Mouse (Mus musculus) limb, embryonic 14.5 days (tissue): ENCODE measurements around the gene Castor1. TPM values are rescaled to one million over a fixed set of nuclear protein-coding genes. Genes with fewer than 3 reads are reported as not detected.
A peak's percentile ranks its signal among the peaks of the same experiment; 100 is the strongest.

Source experiments
- ATAC-seq: fragments of 200-750 bp; cut with Nextera tagmentation; 2 replicates; pipeline ENCODE4 v1.8.0; 2017; ENCODE audit warnings: low read depth, moderate number of reproducible peaks, moderate TSS enrichment; ENCODE audit not compliant: low FRiP score
- DNase-seq: peaks from one replicate; pipeline ENCODE4 v3.0.0-alpha.2; 2015; ENCODE audit warnings: low spot score
- H3K27ac ChIP-seq: fragments of 300-500 bp; sonication (generic); replicated peaks from 2 replicates; pipeline ENCODE4 v1.5.1; 2014; ENCODE audit warnings: low read depth, mild to moderate bottlenecking, low read length, moderate library complexity, mixed read lengths
- H3K27me3 ChIP-seq: fragments of 300-500 bp; sonication (generic); 2 replicates; pipeline ENCODE4 v1.6.1; 2014; ENCODE audit warnings: low read length, mixed read lengths; ENCODE audit not compliant: control insufficient read depth, insufficient read depth
- H3K36me3 ChIP-seq: fragments of 300-500 bp; sonication (generic); 2 replicates; pipeline ENCODE4 v1.6.1; 2014; ENCODE audit warnings: mild to moderate bottlenecking, low read length, moderate library complexity, mixed read lengths; ENCODE audit not compliant: control insufficient read depth, insufficient read depth
- H3K4me1 ChIP-seq: fragments of 300-500 bp; sonication (generic); 2 replicates; pipeline ENCODE4 v1.6.1; 2014; ENCODE audit warnings: antibody characterized with exemption, low read length, mixed read lengths; ENCODE audit not compliant: control insufficient read depth, insufficient read depth
- H3K4me2 ChIP-seq: fragments of 300-500 bp; sonication (generic); replicated peaks from 2 replicates; pipeline ENCODE4 v1.6.1; 2014; ENCODE audit warnings: low read depth, mild to moderate bottlenecking, low read length, moderate library complexity; ENCODE audit not compliant: severe bottlenecking
- H3K4me3 ChIP-seq: fragments of 300-500 bp; sonication (generic); replicated peaks from 2 replicates; pipeline ENCODE4 v1.5.1; 2014; ENCODE audit warnings: low read length
- H3K9ac ChIP-seq: fragments of 300-500 bp; sonication (generic); 2 replicates; pipeline ENCODE4 v1.6.1; 2014; ENCODE audit warnings: mild to moderate bottlenecking, low read depth, low read length, moderate library complexity; ENCODE audit not compliant: severe bottlenecking
- H3K9me3 ChIP-seq: fragments of 300-500 bp; sonication (generic); 2 replicates; pipeline ENCODE4 v1.6.1; 2016; ENCODE audit warnings: low read length; ENCODE audit not compliant: control insufficient read depth
- POLR2A ChIP-seq: fragments of 200-500 bp; IDR thresholded peaks from 2 replicates; pipeline ENCODE4 v1.8.0; 2012; ENCODE audit warnings: inconsistent platforms, mild to moderate bottlenecking, moderate library complexity, borderline replicate concordance; ENCODE audit not compliant: insufficient read depth, insufficient read length; ENCODE audit errors: extremely low read depth
- WGBS: fragments of 180-500 bp; shearing (Covaris S2); extraction: QIAGEN DNeasy Blood & Tissue Kit; methylation state at CpG from one replicate; pipeline ENCODE4 v1.1.7; 2014; 5-methylcytosine and 5-hydroxymethylcytosine counted together
- polyA plus RNA-seq, 2 experiments: library from polyadenylated mRNA; depleted of rRNA in 1 of 2; stranded (reverse) in 1 of 2; unstranded in 1 of 2; fragments of >200 nt; fragmentation: Nextera tagmentation in 1 of 2; extraction: Ambion mirVana in 1 of 2; gene quantifications; 2 replicates each; pipeline versions ENCODE4 v1.2.1 to v1.2.3; 2012 to 2014

Castor1 gene
- polyA plus RNA-seq, 2 experiments: 10.6 to 13.9 TPM

DNA sequence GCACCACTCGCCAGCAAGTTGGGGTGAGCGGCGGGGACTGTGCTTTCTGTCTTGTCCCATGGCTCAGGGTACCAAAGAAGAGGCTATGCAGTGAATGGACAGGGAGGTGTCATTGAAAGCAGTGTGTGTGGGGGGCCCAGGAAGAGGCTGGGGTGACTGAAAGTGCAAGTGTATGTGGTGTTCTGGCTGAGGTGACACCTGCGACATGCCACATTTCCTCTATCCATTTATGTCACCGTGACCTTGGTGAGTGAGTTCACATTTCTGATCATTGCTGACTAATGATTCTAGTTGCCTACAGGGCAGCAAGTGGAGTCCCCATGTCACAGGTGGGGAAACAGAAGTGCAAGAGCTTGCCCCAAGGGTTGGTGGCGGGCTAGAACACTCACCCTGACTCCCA is 50.5 kb downstream of the Castor1 start:
- DNase-seq (no peak), ATAC-seq (no peak)
- WGBS: 86% methylated on average over 6 of the region's 6 CpGs
- H3K4me2 ChIP-seq: no peak overlapping the region
- H3K27me3 ChIP-seq: peaks cover 39% of the 10 kb centered on the region
- H3K36me3 ChIP-seq: no peaks in the 10 kb centered on the region
- no peak overlapping the region for H3K4me3 ChIP-seq
- no peak overlapping the region for H3K27ac ChIP-seq
- H3K4me1 ChIP-seq: peaks cover 8% of the 10 kb centered on the region
- TF ChIP-seq POLR2A: no peak
- no peak overlapping the region for H3K9ac ChIP-seq
- no peaks in the 10 kb centered on the region for H3K9me3 ChIP-seq

DNA sequence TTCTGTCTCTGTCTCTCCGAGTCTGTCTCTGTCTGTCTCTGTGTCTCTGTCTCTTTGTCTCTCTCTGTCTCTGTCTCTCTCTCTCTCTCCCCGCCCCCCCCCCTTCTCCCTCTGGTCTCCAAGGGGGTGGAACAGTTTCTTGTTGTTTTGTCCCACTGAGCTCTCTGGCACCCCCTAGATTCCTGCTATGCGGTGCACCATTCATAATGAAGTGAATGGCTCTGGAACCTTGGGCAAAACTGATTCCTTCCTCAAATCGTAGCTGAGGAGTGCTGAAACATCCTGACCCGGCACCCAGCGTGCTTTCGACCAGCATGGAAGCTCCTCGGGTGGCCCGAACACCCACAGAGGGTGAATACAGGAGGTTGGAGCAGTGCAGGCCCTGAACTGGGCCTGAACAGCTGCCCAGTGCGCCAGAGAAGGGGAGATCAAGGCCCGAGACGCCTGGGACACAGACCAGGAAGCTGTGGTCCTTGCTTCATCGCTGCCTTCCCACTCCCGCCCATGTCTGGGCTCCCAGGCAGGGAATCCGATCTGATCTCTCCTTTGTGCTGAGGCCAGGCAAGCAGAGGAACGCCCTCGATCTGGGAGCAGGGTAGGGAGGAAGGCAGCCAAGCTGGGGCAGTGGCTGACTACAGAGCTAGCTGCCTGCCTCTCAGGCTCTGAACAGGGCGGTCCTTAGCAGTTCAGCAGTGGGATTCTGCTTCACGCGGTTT is 52.9 kb downstream of the Castor1 start:
- ATAC-seq: no peak
- Histone ChIP-seq H3K9ac (peak overlapping the region; percentile 40; the same call in 1 of the 2 replicates), H3K27me3 (peaks cover 28% of the 10 kb centered on the region), H3K27ac (no peak overlapping the region), H3K9me3 (no peaks in the 10 kb centered on the region), H3K36me3 (no peaks in the 10 kb centered on the region), H3K4me1 (peaks cover 7% of the 10 kb centered on the region), H3K4me3 (no peak overlapping the region), H3K4me2 (no peak overlapping the region)
- no peak for TF ChIP-seq POLR2A
- WGBS: 35% methylated on average over 18 of the region's 20 CpGs
- peak; percentile 34 for DNase-seq

DNA sequence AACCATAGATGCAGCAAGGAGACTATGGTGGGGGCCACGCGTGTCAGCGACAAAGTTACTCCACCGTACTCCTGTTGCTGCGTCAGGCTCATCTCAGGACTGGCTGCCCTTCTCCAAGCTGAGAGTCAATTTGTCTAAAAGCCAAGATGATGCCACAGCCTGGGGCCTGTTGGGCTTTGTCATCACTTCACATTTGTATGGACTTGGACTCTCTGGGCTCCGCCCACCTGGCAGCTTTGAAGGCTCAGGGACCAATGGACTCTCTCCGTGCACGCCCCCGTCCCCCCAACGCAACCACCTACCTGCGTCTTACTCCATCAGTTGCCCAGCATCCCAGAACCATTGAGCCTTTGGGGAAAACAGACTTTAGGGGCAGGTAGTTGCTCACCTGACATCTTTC is 53.5 kb downstream of the Castor1 start:
- DNase-seq (no peak), ATAC-seq (no peak)
- 63% methylated on average over 11 of the region's 11 CpGs for WGBS
- H3K27ac ChIP-seq: no peak overlapping the region
- no peak overlapping the region for H3K4me2 ChIP-seq
- H3K36me3 ChIP-seq: no peaks in the 10 kb centered on the region
- 0 out of 2 replicates have a peak overlapping the region, but pooled peaks have one; percentile 40 for H3K9ac ChIP-seq
- H3K27me3 ChIP-seq: peaks cover 23% of the 10 kb centered on the region
- no peak for TF ChIP-seq POLR2A
- H3K4me3 ChIP-seq: no peak overlapping the region
- peaks cover 13% of the 10 kb centered on the region for H3K4me1 ChIP-seq
- H3K9me3 ChIP-seq: no peaks in the 10 kb centered on the region

Other genes with a start within 250 kb of the Castor1 start
- gene 4930556J24Rik, start 241.4 kb upstream of the Castor1 start, polyA plus RNA-seq (2012; rRNA removed): not detected in 2 replicates
- gene 4930556J24Rik, start 241.4 kb upstream of the Castor1 start, polyA plus RNA-seq (2014; fragmentation: Nextera tagmentation; extraction: Ambion mirVana): 0.17 TPM in 1 of 2 replicates, not detected in the other
- gene Gal3st1, start 234.6 kb upstream of the Castor1 start, polyA plus RNA-seq (2012; rRNA removed): 5.9 and 8.3 TPM in 2 replicates
- 3.1 TPM in 2 replicates for gene Gal3st1, start 234.6 kb upstream of the Castor1 start, polyA plus RNA-seq (2014; fragmentation: Nextera tagmentation; extraction: Ambion mirVana)
- gene Sec14l4, start 186.8 kb upstream of the Castor1 start, polyA plus RNA-seq (2012; rRNA removed): 0.11 and 0.13 TPM in 2 replicates
- gene Sec14l4, start 186.8 kb upstream of the Castor1 start, polyA plus RNA-seq (2014; fragmentation: Nextera tagmentation; extraction: Ambion mirVana): 0.14 and 0.32 TPM in 2 replicates
- gene Sec14l3, start 153.4 kb upstream of the Castor1 start, polyA plus RNA-seq (2012; rRNA removed): not detected in 2 replicates
- gene Sec14l3, start 153.4 kb upstream of the Castor1 start, polyA plus RNA-seq (2014; fragmentation: Nextera tagmentation; extraction: Ambion mirVana): not detected in 2 replicates
- 4.7 and 5.9 TPM in 2 replicates for gene Mtfp1, start 122.8 kb upstream of the Castor1 start, polyA plus RNA-seq (2012; rRNA removed)
- gene Mtfp1, start 122.8 kb upstream of the Castor1 start, polyA plus RNA-seq (2014; fragmentation: Nextera tagmentation; extraction: Ambion mirVana): 5.3 and 5.9 TPM in 2 replicates
- gene Sec14l2, start 94.8 kb upstream of the Castor1 start, polyA plus RNA-seq (2012; rRNA removed): 5.1 and 5.8 TPM in 2 replicates
- 1.4 and 1.7 TPM in 2 replicates for gene Sec14l2, start 94.8 kb upstream of the Castor1 start, polyA plus RNA-seq (2014; fragmentation: Nextera tagmentation; extraction: Ambion mirVana)
- gene Rnf215, start 83.0 kb upstream of the Castor1 start, polyA plus RNA-seq (2012; rRNA removed): 57.1 and 62.6 TPM in 2 replicates
- 40.7 and 49.8 TPM in 2 replicates for gene Rnf215, start 83.0 kb upstream of the Castor1 start, polyA plus RNA-seq (2014; fragmentation: Nextera tagmentation; extraction: Ambion mirVana)
- 26.1 and 28.4 TPM in 2 replicates for gene Ccdc157, start 57.9 kb upstream of the Castor1 start, polyA plus RNA-seq (2012; rRNA removed)
- gene Ccdc157, start 57.9 kb upstream of the Castor1 start, polyA plus RNA-seq (2014; fragmentation: Nextera tagmentation; extraction: Ambion mirVana): 6.6 and 7.6 TPM in 2 replicates
- 67.5 and 73.4 TPM in 2 replicates for gene Sf3a1, start 57.9 kb upstream of the Castor1 start, polyA plus RNA-seq (2012; rRNA removed)
- 54.7 and 62.2 TPM in 2 replicates for gene Sf3a1, start 57.9 kb upstream of the Castor1 start, polyA plus RNA-seq (2014; fragmentation: Nextera tagmentation; extraction: Ambion mirVana)
- gene Tbc1d10a, start 31.4 kb upstream of the Castor1 start, polyA plus RNA-seq (2012; rRNA removed): 66.3 and 79.5 TPM in 2 replicates
- gene Tbc1d10a, start 31.4 kb upstream of the Castor1 start, polyA plus RNA-seq (2014; fragmentation: Nextera tagmentation; extraction: Ambion mirVana): 37.6 and 38.8 TPM in 2 replicates
- 0.26 and 0.33 TPM in 2 replicates for gene Osm, start 18.2 kb downstream of the Castor1 start, polyA plus RNA-seq (2012; rRNA removed)
- 0.17 and 0.18 TPM in 2 replicates for gene Osm, start 18.2 kb downstream of the Castor1 start, polyA plus RNA-seq (2014; fragmentation: Nextera tagmentation; extraction: Ambion mirVana)
- gene Lif, start 39.3 kb downstream of the Castor1 start, polyA plus RNA-seq (2012; rRNA removed): 0.89 and 1.4 TPM in 2 replicates
- gene Lif, start 39.3 kb downstream of the Castor1 start, polyA plus RNA-seq (2014; fragmentation: Nextera tagmentation; extraction: Ambion mirVana): 0.26 and 0.50 TPM in 2 replicates
- 0.25 and 0.45 TPM in 2 replicates for gene Hormad2, start 222.9 kb downstream of the Castor1 start, polyA plus RNA-seq (2012; rRNA removed)
- gene Hormad2, start 222.9 kb downstream of the Castor1 start, polyA plus RNA-seq (2014; fragmentation: Nextera tagmentation; extraction: Ambion mirVana): 0.23 TPM in 1 of 2 replicates, not detected in the other